Mouse (Mus musculus) kidney, adult 8-10 months (tissue): Measurements from ENCODE around the gene Exoc3l.
"Not testable (repeated sequence)": the region's sequence is repeated elsewhere in the genome, so short reads cannot be mapped to it uniquely, and the experiment has no call there.

Experiments used
- DNase-seq, 2 experiments: peaks; one replicate each; pipeline ENCODE4 v3.0.0; 2022

Gene Exoc3l

GRCm38 (mm10) chr8:105313622-105314402, 17.9 kb upstream of the Exoc3l start:
- DNase-seq: no peak

DNA sequence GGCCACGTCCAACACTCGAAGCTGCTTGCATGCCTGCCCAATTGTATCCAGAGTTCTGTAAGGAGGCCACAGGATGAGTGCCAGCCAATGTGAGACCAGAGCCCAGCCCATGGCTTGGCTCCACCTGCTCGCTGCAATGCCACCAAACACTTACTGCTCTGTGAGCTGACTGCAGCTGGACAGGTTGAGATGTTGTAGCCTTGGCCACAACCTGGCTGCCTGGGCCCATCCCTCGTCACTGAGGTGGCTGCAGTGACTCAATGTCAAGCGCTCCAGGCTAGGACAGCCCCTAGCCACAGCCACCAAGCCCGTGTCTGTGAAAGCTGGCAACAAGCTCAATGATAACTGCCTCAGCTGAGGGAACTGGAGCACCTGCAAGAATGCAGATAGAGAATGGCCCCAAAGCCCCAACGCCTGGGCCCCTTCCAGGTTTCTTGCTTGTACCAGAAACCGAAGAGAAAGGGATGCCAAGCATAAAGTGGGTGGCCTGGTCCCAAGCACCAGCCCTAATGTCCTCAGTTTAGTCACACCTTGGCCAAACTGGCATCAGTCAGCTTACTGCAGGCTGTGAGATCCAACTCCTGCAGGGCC, 17.1 kb upstream of the Exoc3l start:
- no peak for DNase-seq

DNA sequence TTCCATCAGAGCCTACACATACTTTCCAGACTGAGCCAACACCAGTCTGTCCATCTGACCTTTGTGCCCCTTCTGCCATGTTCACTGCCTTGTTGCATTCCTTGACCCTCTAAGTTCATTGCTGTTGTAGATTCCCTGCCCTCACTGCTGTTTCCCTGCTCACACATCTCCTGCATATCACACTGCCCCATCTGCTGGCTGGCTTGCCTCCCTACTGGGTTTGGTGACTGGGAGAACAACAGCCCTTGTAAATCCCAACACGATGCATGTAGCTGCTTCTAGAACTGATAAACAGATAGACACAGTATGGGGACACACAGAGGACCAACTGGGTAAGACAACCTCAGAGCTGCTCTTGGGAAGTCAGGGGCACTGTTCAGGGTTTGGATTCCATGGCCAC, 15.8 kb upstream of the Exoc3l start:
- no peak for DNase-seq

DNA sequence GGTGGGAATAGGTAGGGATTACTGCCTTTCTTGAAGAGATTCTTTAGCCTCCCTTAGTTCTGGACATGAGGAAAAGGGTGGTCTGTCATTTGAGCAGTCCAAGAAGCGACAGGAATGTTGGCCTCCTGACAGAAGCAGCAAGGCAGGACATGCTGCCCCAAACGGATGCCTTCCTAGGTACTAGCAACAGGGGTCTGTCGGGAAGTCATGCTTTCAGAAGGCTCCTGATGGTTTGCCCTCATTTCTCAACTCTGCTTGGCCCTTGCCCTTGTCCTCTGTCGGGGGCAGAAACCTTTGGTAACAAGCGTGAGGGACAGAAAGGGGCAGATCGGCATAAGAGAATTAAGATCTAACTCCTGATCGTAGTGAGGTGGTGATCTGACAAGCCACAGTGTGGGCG, 14.2 kb upstream of the Exoc3l start:
- DNase-seq: no peak

DNA sequence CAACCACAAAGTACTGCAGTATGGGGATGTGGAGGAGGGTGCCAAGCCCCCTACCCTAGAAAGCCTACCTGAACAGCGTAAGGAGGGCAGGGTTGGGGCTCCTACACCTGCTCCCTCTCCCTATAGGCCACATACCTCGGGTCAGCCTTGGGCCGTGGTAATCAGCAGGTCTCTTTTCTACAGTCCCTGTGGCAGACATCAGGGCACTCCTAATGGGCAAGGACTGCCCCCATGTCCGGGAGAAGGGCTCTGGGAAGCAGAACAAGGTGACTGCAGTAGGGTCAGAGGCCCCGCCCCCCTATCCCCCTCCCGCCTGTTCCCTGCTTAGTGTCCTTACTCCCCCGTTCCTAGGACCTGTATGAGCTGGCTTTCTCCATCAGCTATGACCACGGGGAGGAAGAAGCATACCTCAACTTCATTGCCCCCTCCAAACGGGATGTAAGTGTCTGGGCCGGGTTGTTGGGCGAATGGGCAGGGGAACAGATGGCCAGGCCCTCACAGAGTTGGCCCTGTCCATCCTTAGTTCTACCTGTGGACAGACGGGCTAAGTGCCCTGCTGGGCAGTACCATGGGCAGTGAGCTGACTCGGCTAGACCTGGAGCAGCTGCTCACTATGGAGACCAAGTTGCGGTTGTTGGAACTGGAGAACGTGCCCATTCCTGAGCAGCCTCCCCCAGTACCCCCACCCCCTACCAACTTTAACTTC, 13.4 kb upstream of the Exoc3l start:
- no peak for DNase-seq

DNA sequence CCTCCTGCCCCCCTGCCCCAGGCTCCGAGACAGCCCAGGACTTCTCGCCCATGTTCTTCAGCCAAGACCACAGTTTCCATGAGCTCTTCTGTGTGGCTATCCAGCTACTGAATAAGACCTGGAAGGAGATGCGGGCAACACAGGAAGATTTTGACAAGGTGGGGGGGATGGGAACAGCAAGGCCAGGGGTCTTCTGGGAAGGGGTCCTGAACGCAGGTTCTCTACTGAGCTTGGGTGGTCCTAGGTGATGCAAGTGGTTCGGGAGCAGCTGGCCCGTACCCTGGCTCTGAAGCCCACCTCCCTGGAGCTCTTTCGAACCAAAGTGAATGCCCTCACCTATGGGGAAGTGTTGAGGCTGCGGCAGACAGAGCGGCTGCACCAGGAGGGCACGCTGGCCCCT, 12.5 kb upstream of the Exoc3l start:
- DNase-seq: no peak

- no peak for DNase-seq
These were observed 11.8 kb upstream of the Exoc3l start for GRCm38 (mm10) chr8:105307670-105308069.

DNA sequence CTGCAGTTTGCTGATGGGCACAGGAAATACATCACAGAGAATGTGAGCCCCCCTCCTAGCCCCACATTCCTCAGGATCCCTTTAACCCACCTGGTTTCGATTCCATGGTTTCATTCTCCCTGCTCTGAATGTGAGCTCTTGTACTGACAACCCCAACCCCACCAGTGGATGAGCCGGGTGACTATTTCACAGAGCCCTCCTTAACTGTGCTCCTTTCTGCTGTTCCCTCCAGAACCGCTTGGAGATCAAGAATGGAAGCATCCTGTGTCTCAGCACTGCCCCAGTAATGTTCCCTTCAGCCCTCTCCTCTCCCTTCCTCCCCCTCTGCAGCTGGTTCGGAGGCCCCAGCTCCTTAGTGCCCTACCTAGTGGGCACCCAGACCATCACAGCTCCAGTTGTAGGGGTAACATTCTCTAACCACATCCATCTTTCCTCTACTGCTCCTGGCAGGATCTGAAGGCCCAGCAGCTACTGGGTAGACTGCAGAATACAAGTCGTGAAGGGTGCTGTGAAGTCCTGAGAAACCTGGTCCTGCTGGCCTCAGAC, 10.3 kb upstream of the Exoc3l start:
- DNase-seq: no peak

DNA sequence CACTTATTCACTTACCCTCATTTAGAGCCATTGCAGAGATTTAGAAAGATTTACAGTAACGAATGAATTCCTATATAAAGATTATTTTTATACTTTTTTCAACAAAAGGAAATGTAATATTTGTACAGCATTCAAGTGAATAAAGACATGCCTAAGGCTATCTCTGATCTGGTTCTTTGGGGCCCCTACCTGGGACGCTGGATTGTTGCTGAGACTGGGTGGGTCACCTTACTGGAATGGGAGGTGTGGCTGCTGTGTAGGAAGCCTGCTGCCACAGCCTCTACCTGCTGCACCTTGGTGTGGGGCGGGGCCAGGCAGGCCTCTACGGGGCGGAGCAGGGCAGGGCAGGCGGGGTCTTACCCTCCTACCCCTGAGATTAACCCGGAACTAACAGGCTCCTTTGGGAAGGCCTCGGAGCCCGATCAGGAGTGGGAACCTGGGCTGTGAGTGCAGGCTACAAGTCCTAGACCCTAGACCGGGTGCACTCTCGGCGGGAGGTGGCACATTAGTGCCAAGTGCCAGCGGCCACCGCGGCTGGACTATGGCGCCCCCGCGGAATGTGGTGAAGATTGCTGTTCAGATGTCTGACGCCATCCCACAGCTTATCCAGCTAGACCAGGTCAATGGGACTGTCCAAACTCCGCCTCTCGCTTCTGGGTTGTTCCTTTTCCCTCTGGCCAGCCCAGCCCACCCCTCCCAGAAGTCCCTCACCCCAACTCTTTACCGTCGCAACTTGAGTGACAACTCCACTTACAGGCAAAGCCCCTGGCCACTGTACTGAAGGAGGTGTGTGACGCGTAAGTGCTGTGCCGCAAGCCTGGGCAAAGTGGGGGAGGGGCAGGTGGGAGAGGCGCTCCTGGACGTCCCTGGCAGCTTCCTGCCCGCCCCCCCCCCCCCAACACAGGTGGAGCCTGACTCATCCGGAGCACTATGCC, 9.6 kb upstream of the Exoc3l start, which contains the start of gene Elmo3:
Gene Elmo3, plus strand, starts transcription at position 391 of the 935 bp plus-strand sequence.
- DNase-seq: peak; percentile 91 to 92

DNA sequence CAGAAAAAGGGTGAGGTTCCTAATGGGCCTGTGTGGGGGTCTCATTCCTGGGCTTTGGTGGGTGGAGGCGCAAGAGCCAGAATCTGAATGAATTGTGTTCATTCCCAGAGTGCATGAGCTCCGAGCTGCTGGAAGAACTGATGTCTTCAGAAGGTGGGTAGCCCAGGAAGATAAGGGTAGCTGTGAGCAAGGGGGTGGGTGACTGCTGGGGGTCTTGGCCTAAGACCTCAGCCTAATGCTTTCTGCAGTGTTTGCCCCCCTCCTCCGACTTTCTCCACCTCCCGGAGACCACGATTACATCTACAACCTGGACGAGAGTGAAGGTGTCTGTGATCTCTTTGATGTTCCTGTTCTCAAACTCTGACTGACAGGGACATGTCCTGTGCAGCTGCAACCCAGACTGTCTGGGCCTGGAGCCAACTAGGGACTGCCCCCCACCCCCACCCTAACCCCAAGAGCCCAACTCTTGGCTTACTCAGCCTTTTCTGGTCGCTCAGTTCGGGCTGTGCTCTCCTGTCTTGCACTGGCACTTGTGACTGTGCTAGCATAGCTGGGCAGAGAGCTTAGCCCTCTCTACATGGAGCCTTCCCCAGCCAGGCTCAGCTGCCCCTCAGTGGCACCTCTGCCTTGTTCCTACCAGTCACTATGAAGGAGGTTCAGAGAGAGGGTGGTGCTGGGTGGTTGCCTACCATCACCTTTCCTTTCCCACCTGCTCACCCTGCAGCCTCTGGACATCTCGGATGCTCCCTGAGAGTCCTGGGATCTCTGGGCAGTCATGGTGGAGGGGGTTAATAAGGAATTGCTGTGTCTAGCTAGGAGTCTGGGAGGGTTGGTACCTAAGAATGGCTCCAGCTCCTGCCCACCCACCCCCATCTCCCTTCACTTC, 8.7 kb upstream of the Exoc3l start:
- no peak for DNase-seq

- DNase-seq: no peak
These were observed 8.0 kb upstream of the Exoc3l start for GRCm38 (mm10) chr8:105303874-105304273.

GRCm38 (mm10) chr8:105303396-105303795, 7.5 kb upstream of the Exoc3l start:
- no peak for DNase-seq

- DNase-seq: no peak
These were observed 4.1 kb upstream of the Exoc3l start for GRCm38 (mm10) chr8:105299962-105300361.

DNA sequence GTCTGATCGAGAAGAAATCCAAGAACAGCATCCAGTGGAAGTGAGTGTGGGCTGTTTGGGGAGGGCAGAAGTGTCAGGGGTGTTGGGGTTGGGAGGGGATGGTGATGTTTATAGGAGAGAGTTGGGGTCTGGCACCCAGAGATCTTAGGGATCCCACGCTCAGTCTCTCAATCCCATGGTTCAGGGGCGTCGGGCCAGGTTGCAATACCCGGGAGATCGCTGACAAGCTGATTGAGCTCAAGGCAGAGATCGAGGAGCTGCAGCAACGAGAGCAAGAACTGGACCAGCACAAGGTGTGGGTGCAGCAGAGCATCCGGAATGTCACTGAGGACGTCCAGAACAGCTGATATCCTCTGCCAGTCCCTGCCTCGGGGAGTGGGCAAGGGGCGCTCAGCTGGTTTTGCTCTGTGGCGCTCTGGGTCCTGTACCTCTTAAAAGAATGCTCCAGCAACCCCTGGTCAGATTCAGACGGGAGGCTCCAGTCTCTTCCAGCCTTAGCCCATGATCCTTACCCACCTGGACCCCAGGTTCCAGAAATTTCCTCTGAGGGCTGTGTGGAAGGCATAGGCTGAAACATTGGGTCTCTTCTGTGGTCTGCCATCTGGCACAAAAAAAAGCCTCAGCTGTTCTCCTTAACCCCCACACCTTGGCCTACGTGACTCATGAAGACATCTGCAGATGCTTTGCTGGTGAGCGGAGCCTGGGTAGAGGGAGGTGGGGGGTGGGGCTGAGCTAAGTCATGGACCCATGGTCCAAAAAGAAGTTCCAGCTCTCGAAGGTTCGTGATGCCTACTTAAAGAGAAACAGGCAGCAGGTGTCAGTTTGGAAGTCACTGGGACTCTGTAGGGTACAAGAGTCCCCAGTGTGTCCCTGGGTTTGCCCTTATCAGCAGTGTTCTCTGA, 2.7 kb upstream of the Exoc3l start:
- DNase-seq: no peak

DNA sequence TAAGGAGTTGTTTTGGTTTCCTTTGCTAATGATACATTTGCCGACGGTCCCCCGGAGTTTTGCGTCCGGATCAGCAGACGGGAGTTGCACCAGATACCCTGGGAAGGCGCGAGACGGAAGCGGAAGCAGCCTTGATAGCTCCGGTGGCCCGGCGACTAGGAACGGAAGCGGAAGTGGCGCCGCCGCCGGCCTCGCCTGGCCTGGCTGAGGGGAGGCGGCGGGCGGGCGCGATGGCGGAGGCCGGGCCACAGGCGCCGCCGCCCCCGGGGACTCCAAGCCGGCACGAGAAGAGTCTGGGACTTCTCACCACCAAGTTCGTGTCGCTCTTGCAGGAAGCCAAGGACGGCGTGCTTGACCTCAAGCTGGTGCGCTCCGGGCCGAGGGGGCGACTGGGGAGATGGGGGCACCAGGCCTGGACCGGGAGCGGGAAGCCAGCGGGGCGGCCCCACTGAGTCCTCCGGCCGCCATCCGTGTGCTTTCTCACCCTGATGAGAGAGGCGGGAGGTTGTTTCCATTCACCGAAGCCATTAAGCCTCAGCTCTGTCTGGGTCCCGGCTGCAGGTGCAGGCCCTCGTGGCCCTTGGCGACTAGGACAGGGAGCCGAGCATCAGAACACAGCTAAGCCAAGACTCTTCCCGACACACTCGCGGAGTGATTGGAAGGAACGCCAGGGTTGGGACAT, 1.8 kb upstream of the Exoc3l start, which contains the start of gene E2f4:
Gene E2f4, plus strand, starts transcription at position 153 of the 682 bp plus-strand sequence.
- peak; percentile 92 to 94 for DNase-seq

GRCm38 (mm10) chr8:105295256-105295655, 645 bp downstream of the Exoc3l start:
- no peak for DNase-seq

DNA sequence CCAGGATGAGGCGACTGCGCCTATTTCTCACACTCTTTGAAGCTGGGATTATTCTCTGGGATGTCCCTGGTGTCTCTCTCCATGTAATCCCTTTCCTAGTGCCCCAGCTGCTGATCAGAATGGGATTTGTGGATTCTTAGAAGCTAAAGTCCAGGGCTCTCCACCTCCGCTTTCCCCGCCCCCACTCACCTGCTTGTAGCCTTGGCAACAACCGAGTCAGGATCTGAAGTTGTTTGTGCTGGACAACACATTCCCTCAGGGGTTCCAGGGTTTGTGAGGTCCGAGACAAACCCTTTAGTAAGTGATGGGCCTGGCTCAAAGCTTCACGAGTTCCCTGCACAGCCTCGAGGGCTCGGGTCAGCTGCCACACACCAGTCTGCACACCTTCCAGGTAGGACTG, 1.1 kb downstream of the Exoc3l start:
- no peak for DNase-seq

- no peak for DNase-seq
These were observed 2.5 kb downstream of the Exoc3l start for GRCm38 (mm10) chr8:105293405-105293804.

- no peak for DNase-seq
These were observed 3.4 kb downstream of the Exoc3l start for GRCm38 (mm10) chr8:105292471-105292870.

DNA sequence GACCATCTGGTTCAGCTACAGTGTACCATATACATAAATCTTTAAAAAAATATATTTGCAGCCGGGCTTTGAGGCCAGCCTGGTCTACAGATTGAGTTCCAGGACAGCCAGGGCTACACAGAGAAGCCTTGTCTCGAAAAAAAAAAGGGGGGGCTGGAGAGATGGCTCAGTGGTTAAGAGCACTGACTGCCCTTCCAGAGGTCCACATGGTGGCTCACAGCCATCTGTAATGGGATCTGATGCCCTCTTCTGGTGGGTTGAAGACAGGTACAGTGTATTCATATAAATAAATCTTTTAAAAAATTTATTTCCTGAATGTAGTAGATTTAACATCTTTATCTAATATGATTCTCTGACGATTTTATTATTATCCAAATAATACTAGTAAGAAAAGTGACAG, 4.1 kb downstream of the Exoc3l start:
- DNase-seq: not testable (repeated sequence)
